Mouse (Mus musculus) kidney, postnatal 36 days (tissue): ENCODE data around the gene Bsn.

ENCODE experiments used
- DNase-seq, 2 experiments: peaks; one replicate each; pipeline ENCODE4 v3.0.0; 2021 to 2022; ENCODE audit warnings: mixed read lengths in 2 of 2

The Bsn gene

GRCm38 (mm10) chr9:108196920-108197677 lies 6.9 kb upstream of the Bsn start:
- DNase-seq, result peak; percentile 29 to 36

DNA sequence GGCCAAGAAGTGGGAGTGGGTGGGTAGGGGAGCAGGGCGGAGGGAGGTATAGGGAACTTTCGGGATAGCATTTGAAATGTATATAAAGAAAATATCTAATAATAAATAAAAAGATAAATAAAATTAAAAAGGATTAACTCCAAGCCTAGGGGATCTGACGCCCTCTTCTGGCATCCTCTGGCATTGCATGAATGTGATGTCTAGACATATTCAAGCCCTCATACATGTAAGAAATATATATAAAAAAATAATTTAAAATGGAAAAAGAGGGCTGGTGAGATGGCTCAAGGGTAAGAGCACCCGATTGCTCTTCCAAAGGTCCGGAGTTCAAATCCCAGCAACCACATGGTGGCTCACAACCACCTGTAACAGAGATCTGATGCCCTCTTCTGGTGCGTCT lies 6.0 kb upstream of the Bsn start:
- peak in 1 of 2 experiments; percentile 37 for DNase-seq

GRCm38 (mm10) chr9:108189488-108189786 lies 747 bp downstream of the Bsn start:
- DNase-seq, result no peak

GRCm38 (mm10) chr9:108189023-108189422 lies 1.2 kb downstream of the Bsn start:
- DNase-seq, result no peak

DNA sequence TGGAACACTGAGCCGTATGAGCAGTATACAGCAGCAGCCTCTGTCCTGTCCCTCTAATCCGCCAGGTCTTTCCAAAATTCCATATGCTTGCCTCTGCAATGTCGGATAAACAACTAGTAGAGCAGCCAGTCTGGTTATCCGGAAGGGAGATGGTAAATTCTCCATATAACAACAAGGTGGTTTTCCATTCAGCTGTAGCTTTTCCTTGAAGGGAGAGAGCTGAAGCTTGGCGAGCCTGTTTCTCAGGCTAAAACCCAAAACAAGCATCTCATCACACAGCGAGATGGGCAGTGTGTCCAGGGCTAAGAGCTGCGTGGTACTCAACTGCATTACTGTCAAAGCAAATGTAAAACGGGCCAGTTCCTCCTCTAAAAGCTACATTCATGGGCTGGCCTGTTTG lies 1.7 kb downstream of the Bsn start:
- no peak for DNase-seq

GRCm38 (mm10) chr9:108187616-108188015 lies 2.6 kb downstream of the Bsn start:
- no peak for DNase-seq

DNA sequence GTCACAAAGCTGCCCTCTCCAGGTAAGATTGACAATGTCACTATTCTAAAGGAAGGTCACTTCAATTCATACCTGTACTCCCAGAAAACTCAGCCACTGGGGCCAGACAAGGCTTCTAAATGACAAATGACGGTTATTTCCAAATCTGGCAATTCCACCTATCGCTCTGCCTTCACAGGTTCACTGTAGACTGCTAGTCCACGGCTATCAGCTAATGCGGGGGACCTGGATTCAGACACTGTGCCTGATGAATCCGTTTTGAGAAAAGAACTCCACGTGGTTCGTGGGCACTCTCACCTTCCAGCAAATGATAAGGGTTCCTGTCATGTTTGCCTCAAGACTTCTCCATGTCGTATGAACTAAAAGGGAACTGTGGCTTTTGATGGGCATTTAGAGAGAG lies 4.4 kb downstream of the Bsn start:
- DNase-seq, result no peak

GRCm38 (mm10) chr9:108183531-108183994 lies 6.6 kb downstream of the Bsn start:
- no peak for DNase-seq

GRCm38 (mm10) chr9:108182806-108183506 lies 7.2 kb downstream of the Bsn start:
- no peak for DNase-seq

DNA sequence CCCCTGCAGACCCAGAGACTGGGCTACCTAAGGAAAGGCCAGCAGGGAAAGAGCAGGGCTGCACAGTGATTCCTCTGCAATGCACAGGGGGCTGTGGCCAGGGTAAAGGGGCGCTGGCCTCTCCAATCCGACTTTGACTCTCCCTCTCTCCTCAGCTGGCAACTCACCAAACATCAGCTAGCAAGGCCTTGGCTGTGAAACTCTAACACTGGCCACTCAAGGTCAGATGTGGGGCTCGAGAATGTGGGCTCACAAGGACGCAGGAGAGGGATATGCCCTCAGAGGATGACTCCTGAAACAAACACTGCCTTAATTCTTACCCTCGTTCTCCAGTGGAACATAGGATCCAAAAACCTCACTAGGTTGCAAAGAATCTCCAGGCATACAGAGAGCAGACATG lies 11.8 kb downstream of the Bsn start:
- no peak for DNase-seq

- DNase-seq, result no peak
These were observed 14.9 kb downstream of the Bsn start for GRCm38 (mm10) chr9:108175116-108175838.

- DNase-seq, result peak; percentile 47 to 51
These were observed 17.3 kb downstream of the Bsn start for GRCm38 (mm10) chr9:108172777-108173350.

GRCm38 (mm10) chr9:108169751-108170150 lies 20.4 kb downstream of the Bsn start:
- peak; percentile 21 to 42 for DNase-seq

- DNase-seq, result no peak
These were observed 25.0 kb downstream of the Bsn start for GRCm38 (mm10) chr9:108165143-108165542.

- no peak for DNase-seq
These were observed 26.4 kb downstream of the Bsn start for GRCm38 (mm10) chr9:108163646-108164284.

DNA sequence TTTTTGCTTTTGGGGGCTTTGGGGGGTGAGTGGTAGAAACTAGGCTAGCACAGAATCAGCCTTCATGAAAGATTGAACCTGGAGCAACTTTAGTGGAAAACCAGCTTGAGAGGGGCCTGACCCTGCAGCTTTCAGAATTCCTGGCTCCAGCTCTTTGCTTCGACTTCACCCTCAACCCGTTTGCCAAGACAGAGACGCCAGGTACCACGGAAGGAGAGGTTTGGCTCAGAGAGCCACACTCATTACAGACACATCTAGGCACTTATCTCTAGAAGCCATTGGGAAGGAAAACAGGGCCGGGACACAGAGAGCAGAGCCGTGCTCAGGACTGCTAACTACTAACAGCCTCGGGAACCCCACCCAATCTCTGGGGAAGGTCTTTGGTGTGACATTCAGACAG lies 32.3 kb downstream of the Bsn start:
- DNase-seq, result no peak

GRCm38 (mm10) chr9:108157451-108157850 lies 32.7 kb downstream of the Bsn start:
- no peak for DNase-seq

DNA sequence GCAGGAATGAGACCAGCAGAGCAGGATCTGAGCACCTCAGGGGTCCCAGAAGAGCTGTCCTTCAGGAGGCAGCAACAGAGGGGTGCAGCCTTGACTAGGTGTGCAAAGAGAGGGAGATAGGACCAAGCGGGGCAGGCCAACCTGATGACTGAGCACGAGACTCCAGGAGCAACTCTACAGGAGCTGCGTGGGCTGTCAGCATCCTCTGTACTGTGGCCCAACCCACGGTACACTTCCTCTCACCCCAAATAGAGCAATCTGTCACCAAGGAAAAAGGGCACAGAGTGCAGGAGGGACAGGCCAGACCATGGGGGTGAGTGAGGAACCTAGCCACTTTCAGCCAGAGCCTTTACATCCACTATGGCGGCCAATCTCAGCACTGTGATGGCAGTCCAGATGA lies 33.4 kb downstream of the Bsn start:
- DNase-seq, result no peak

- DNase-seq, result no peak
These were observed 35.4 kb downstream of the Bsn start for GRCm38 (mm10) chr9:108154814-108155213.

- DNase-seq, result no peak
These were observed 36.4 kb downstream of the Bsn start for GRCm38 (mm10) chr9:108153516-108154448.

DNA sequence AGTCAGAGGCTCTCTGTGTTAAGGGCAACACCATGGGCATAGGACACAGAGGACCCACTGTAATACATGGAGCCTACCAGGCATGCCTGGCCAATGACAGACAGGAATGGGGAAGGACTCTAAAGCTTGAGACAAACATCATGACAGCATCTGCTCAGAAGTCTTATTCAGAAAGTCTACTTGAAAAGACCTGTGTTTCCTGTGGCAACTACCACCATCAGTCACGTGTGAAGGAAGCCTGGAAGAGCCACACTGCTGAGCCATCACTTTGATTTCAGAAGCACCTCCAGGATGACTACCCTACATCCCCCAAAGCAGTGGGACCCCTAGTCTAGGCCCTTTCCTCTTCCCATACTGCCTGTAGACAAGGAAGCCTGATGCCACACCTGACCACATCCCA lies 39.7 kb downstream of the Bsn start:
- DNase-seq, result no peak

GRCm38 (mm10) chr9:108149817-108150216 lies 40.4 kb downstream of the Bsn start:
- no peak for DNase-seq
